Mouse (Mus musculus): Measurements from ENCODE around the gene Aox1.

DNA sequence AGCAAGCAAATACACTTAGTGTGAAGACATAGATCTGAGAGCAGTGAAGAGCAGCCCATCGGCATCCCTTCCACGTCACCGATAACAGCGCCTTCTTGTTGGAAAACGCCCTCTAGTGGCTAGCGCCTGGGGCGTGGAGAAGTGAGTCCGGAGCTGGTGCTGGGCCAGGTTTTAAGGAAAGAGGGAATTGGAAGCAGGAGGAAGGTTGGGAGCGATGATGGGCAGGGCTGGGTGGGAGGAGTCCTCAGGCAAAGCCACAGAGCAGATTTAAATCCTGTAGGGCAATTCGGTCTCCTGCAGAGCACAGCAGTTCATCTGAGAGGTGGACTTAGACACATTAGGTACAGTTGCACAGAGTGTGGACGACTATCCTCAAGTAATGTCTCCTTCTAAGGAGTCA is 83.1 kb downstream of the Aox1 start, which contains the start of gene Aox3:
- TF ChIP-seq CTCF (IDR thresholded peaks at IDR 0.05; ENCODE audit: extremely low read depth, insufficient read depth, low read length) (peak; percentile 76), POLR2A (IDR thresholded peaks at IDR 0.05; ENCODE audit: extremely low read depth, insufficient read depth, low read length) (no peak)
